Mouse (Mus musculus): Measurements from ENCODE around the gene Zfp174.
A peak's percentile ranks its signal among the peaks of the same experiment; 100 is the strongest.

DNA sequence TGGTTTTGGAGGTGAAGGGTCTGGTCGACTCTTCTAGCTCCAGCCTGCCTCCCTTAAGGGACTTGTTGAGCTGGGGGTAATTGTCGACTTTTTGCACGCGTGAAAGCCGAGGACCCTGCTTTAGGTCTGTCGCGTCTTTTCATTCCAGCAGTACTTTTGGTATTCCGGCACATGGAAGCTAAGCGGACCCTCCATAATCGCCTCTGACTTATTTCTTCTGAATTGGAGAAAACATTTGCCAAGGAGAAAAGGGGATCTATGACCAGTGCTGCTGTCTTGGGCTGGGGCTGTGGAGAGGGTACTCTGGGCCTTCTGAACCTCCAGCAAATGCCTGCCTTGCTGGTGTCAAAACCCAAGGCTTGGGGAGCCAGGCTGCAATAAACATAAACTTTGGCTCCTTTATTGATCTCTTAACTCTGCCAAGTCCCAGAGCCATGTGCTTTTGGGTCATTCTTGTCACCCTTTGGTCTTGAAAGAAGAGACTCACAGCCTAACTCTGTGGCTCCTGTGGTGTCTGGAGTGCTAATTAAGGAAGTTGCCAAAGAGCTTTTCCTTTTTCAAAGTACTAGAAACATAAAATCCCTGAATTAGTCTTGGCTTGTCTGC is 38.1 kb downstream of the Zfp174 start:
- TF ChIP-seq CTCF (IDR thresholded peaks at IDR 0.05; ENCODE audit: control insufficient read depth, insufficient read depth, insufficient read length) (no peak), CEBPB (IDR thresholded peaks at IDR 0.05; ENCODE audit: low read depth) (no peak), MAX (IDR thresholded peaks at IDR 0.05) (peak; percentile 7)

Data from C2C12 (cell line).